8 mouse cellular contexts compared by ENCODE assay signal in genomic region chr2:164939106-164939505, GRCm38 (mm10). TPM values are rescaled to one million over a fixed set of nuclear protein-coding genes. Genes with fewer than 3 reads are reported as not detected.
A peak's percentile ranks its signal among the peaks of the same experiment; 100 is the strongest.
DNase-seq lines count a peak whose midpoint lies in the region; ATAC-seq and TF ChIP-seq lines count a peak whose summit lies in the region.

No protein-coding gene starts in this region.

- H3K9ac ChIP-seq in kidney, embryonic 14.5 days (ENCODE audit: low read depth, low read length) = 0 out of 2 replicates have a peak overlapping the region, but pooled peaks have one; percentile 36
- H3K9ac ChIP-seq in forebrain, embryonic 11.5 days (ENCODE audit: low read length) = peak overlapping the region; percentile 50
- no peak overlapping the region for H3K9ac ChIP-seq in liver, embryonic 14.5 days (replicated peaks)

- H3K36me3 ChIP-seq in kidney, embryonic 14.5 days (ENCODE audit: control insufficient read depth, insufficient read depth, low read length) = no peaks in the 10 kb centered on the region
- no peaks in the 10 kb centered on the region for H3K36me3 ChIP-seq in forebrain, embryonic 11.5 days (ENCODE audit: control insufficient read depth, insufficient read depth, low read length)
- H3K36me3 ChIP-seq in liver, embryonic 14.5 days (replicated peaks; ENCODE audit: control insufficient read depth, insufficient read depth, low read depth) = no peaks in the 10 kb centered on the region

- peaks cover 26% of the 10 kb centered on the region for H3K4me1 ChIP-seq in kidney, embryonic 14.5 days (ENCODE audit: control insufficient read depth, insufficient read depth, low read length)
- H3K4me1 ChIP-seq in forebrain, embryonic 11.5 days (replicated peaks; ENCODE audit: control insufficient read depth, insufficient read depth, low read length) = peaks cover 14% of the 10 kb centered on the region; the same call in 1 of the 2 replicates
- H3K4me1 ChIP-seq in liver, embryonic 14.5 days (replicated peaks; ENCODE audit: control insufficient read depth in 2 of 2, insufficient read depth in 2 of 2, low read length in 1 of 2) = peaks cover 0 to 5% of the 10 kb centered on the region in 2 experiments; a peak in 1 of 4 replicates

- no peak for TF ChIP-seq EP300 in liver, embryonic 14.5 days (IDR thresholded peaks at IDR 0.05; ENCODE audit: low read depth)

- peak overlapping the region; percentile 31 for H3K4me3 ChIP-seq in kidney, embryonic 14.5 days (ENCODE audit: low read length)
- H3K4me3 ChIP-seq in forebrain, embryonic 11.5 days (ENCODE audit: low read depth, low read length) = peak overlapping the region; percentile 27
- H3K4me3 ChIP-seq in liver, embryonic 14.5 days (ENCODE audit: insufficient read depth in 1 of 2, low read depth in 2 of 2, low read length in 2 of 2) = no peak overlapping the region

- 3% methylated on average over 11 of the region's 11 CpGs for WGBS in kidney, embryonic 14.5 days
- 2% methylated on average over 11 of the region's 11 CpGs for WGBS in forebrain, embryonic 11.5 days
- WGBS in liver, embryonic 14.5 days (ENCODE audit: insufficient replicate concordance) = 4% methylated on average over 11 of the region's 11 CpGs

- TF ChIP-seq CTCF in liver, embryonic 14.5 days (IDR thresholded peaks at IDR 0.05; ENCODE audit: low read depth) = no peak

- H3K9me3 ChIP-seq in kidney, embryonic 14.5 days (ENCODE audit: control insufficient read depth, low read length) = no peaks in the 10 kb centered on the region
- no peaks in the 10 kb centered on the region for H3K9me3 ChIP-seq in forebrain, embryonic 11.5 days (ENCODE audit: control insufficient read depth, low read length)
- H3K9me3 ChIP-seq in liver, embryonic 14.5 days (ENCODE audit: control insufficient read depth, low read length) = no peaks in the 10 kb centered on the region

- peak overlapping the region; percentile 71 for H3K4me2 ChIP-seq in kidney, embryonic 14.5 days (replicated peaks; ENCODE audit: low read depth, low read length)
- H3K4me2 ChIP-seq in forebrain, embryonic 11.5 days (ENCODE audit: low read depth, low read length, severe bottlenecking) = peak overlapping the region; percentile 45
- H3K4me2 ChIP-seq in liver, embryonic 14.5 days (ENCODE audit: low read depth) = peak overlapping the region; percentile 47

- H3K27ac ChIP-seq in kidney, embryonic 14.5 days (ENCODE audit: low read depth, low read length) = no peak overlapping the region
- no peak overlapping the region for H3K27ac ChIP-seq in forebrain, embryonic 11.5 days (ENCODE audit: low read depth, low read length)
- no peak overlapping the region for H3K27ac ChIP-seq in liver, embryonic 14.5 days

- ATAC-seq in kidney, embryonic 14.5 days (ENCODE audit: low FRiP score, low TSS enrichment) = peak; percentile 51
- peak; percentile 60; the same call in 1 of the 2 replicates for ATAC-seq in forebrain, embryonic 11.5 days (replicated peaks; ENCODE audit: low FRiP score)
- no peak for ATAC-seq in liver, embryonic 14.5 days (ENCODE audit: insufficient read depth)

- peaks cover 4% of the 10 kb centered on the region; the same call in 1 of the 2 replicates for H3K27me3 ChIP-seq in kidney, embryonic 14.5 days (ENCODE audit: control insufficient read depth, insufficient read depth, low read length)
- H3K27me3 ChIP-seq in forebrain, embryonic 11.5 days (ENCODE audit: control insufficient read depth, insufficient read depth, low read length) = peaks cover 18% of the 10 kb centered on the region; the same call in 1 of the 2 replicates
- H3K27me3 ChIP-seq in liver, embryonic 14.5 days (ENCODE audit: control insufficient read depth, insufficient read depth, low read length) = peaks cover 38% of the 10 kb centered on the region

- DNase-seq in kidney, adult 8-10 months = no peak
- DNase-seq in brain, adult 2 months (ENCODE audit: low read depth, low spot score) = peak; percentile 53
- DNase-seq in forebrain, embryonic 11.5 days (ENCODE audit: low spot score) = no peak
- DNase-seq in liver, embryonic 14.5 days (ENCODE audit: low read depth in 3 of 3, low spot score in 3 of 3) = no peak
- no peak for DNase-seq in adrenal gland, adult (ENCODE audit: inconsistent age in 2 of 2, low spot score in 1 of 2)
- no peak for DNase-seq in layer of hippocampus, adult 18-20 months (ENCODE audit: low spot score in 2 of 2)
- DNase-seq in ovary, postnatal 14 days (ENCODE audit: low spot score) = no peak

RNA-seq across cellular contexts. Expression of gene Mmp9, which starts 1.5 kb away (rescaled TPM):
- 0.76 and 1.4 TPM in 2 replicates for polyA plus RNA-seq in kidney, embryonic 14.5 days (2014; fragmentation: Nextera tagmentation; extraction: Ambion mirVana)
- 0.71 and 1.0 TPM in 2 replicates for polyA plus RNA-seq in forebrain, embryonic 11.5 days (2014; fragmentation: Nextera tagmentation; extraction: Ambion mirVana)
- polyA plus RNA-seq in liver, embryonic 14.5 days (2012; rRNA removed) = 0.97 and 1.00 TPM in 2 replicates
- 0.76 and 1.2 TPM in 2 replicates for polyA plus RNA-seq in liver, embryonic 14.5 days (2014; fragmentation: Nextera tagmentation; extraction: Ambion mirVana)
- total RNA-seq in layer of hippocampus, adult 18-20 months (2021) = 1 to 10 TPM; 1.5 to 1.6 TPM

RNA-seq across cellular contexts. Expression of gene Slc12a5, which starts 21.5 kb away (rescaled TPM):
- 1.5 and 1.6 TPM in 2 replicates for polyA plus RNA-seq in kidney, embryonic 14.5 days (2014; fragmentation: Nextera tagmentation; extraction: Ambion mirVana)
- polyA plus RNA-seq in forebrain, embryonic 11.5 days (2014; fragmentation: Nextera tagmentation; extraction: Ambion mirVana) = 1.6 and 2.6 TPM in 2 replicates
- 0.42 and 0.60 TPM in 2 replicates for polyA plus RNA-seq in liver, embryonic 14.5 days (2012; rRNA removed)
- polyA plus RNA-seq in liver, embryonic 14.5 days (2014; fragmentation: Nextera tagmentation; extraction: Ambion mirVana) = 0.10 and 0.24 TPM in 2 replicates
- total RNA-seq in layer of hippocampus, adult 18-20 months (2021) = 100 to 1,000 TPM; 396 to 408 TPM

RNA-seq across cellular contexts. Expression of gene Zfp335, which starts 27.5 kb away (rescaled TPM):
- polyA plus RNA-seq in kidney, embryonic 14.5 days (2014; fragmentation: Nextera tagmentation; extraction: Ambion mirVana) = 10.7 and 13.8 TPM in 2 replicates
- 18.0 TPM in 2 replicates for polyA plus RNA-seq in forebrain, embryonic 11.5 days (2014; fragmentation: Nextera tagmentation; extraction: Ambion mirVana)
- 8.8 and 10.1 TPM in 2 replicates for polyA plus RNA-seq in liver, embryonic 14.5 days (2012; rRNA removed)
- polyA plus RNA-seq in liver, embryonic 14.5 days (2014; fragmentation: Nextera tagmentation; extraction: Ambion mirVana) = 4.0 and 5.2 TPM in 2 replicates
- 10 to 100 TPM; 25.9 to 26.8 TPM for total RNA-seq in layer of hippocampus, adult 18-20 months (2021)

Comparison
In these comparisons a context has a peak if more than half of its experiments do, and no peak if none do; other contexts are left out.
1. H3K4me3 ChIP-seq: peak in kidney, embryonic 14.5 days (single experiment) and forebrain, embryonic 11.5 days (single experiment); none in liver, embryonic 14.5 days (0 of 2).
2. Peak in every context shown above with its lines, with median percentiles within 50 percentile points of each other: H3K4me2 ChIP-seq.